Mouse (Mus musculus): Measurements from ENCODE around the gene Col4a3.

The Col4a3 gene

DNA sequence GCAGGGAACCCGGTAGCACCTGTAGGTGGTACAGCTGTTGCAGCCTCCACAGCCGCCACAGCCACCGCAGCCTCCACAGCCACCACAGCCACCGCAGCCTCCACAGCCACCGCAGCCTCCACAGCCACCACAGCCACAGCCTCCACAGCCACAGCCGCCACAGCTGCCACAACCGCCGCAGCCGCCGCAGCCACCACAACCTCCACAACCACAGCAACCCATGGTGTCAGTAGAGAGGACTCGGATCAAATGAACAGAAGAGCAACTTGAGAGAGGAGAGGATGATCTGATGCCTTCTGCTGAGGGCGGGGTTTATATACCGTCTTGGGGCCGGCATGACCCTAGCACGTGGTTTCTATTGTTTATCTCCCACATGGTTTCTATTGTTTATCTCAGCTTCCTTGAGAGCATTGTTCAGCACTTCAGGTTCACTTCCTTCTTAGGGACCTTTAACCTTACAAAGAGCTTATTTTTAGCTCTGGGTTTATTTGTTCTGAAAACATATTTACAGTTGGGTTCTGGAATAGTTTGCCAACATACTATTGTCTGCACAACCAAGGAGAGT lies 184.4 kb downstream of the Col4a3 start, which contains the start of gene Gm47791:
TSS of gene Gm47791 (minus strand) at position 222 of the 565 bp plus-strand sequence.
- no peak for DNase-seq (ENCODE audit: low spot score)
